Mouse (Mus musculus): ENCODE results near the gene Zfp281. TPM values are rescaled to one million over a fixed set of nuclear protein-coding genes. Genes with fewer than 3 reads are reported as not detected.

Gene Zfp281
- polyA plus RNA-seq, 1 experiment from 2014 or later, result 20.7 TPM

- Histone ChIP-seq H3K4me1 (ENCODE audit: control insufficient read depth, insufficient read depth, low read length) (peaks cover 25% of the 10 kb centered on the region), H3K4me3 (ENCODE audit: low read depth, low read length) (peak overlapping the region; percentile 83), H3K9me3 (ENCODE audit: control insufficient read depth, low read depth, low read length) (no peaks in the 10 kb centered on the region), H3K9ac (replicated peaks; ENCODE audit: low read depth, low read length) (peak overlapping the region; percentile 88), H3K4me2 (replicated peaks; ENCODE audit: low read depth, low read length) (peak overlapping the region; percentile 89), H3K27ac (ENCODE audit: low read length) (peak overlapping the region; percentile 87), H3K27me3 (ENCODE audit: control insufficient read depth, insufficient read depth, low read length) (no peaks in the 10 kb centered on the region), H3K36me3 (ENCODE audit: control insufficient read depth, insufficient read depth, low read length) (peaks cover 17% of the 10 kb centered on the region)
- WGBS, result 2% methylated on average over 72 of the region's 92 CpGs
- ATAC-seq (ENCODE audit: insufficient number of reproducible peaks, insufficient read depth, low FRiP score, low read depth), result peak; percentile 40
These were observed 556 bp downstream of the Zfp281 start for GRCm38 (mm10) chr1:136625019-136625895.

DNA sequence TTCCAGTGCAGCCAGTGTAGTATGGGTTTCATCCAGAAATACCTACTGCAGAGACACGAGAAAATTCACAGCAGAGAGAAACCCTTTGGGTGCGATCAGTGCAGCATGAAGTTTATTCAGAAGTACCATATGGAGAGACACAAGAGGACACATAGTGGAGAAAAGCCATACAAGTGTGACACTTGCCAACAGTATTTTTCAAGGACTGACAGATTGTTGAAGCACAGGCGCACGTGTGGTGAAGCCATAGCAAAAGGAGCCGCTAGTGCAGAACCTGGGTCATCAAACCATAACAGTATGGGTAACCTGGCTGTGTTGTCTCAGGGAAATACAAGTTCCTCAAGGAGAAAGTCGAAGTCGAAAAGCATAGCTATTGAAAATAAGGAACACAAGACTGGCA lies 1.4 kb downstream of the Zfp281 start:
- ATAC-seq (ENCODE audit: insufficient number of reproducible peaks, insufficient read depth, low FRiP score, low read depth), result no peak
- Histone ChIP-seq H3K4me3 (ENCODE audit: low read depth, low read length) (peak overlapping the region; percentile 83), H3K27ac (ENCODE audit: low read length) (no peak overlapping the region), H3K9ac (replicated peaks; ENCODE audit: low read depth, low read length) (0 out of 2 replicates have a peak overlapping the region, but pooled peaks have one; percentile 88), H3K27me3 (ENCODE audit: control insufficient read depth, insufficient read depth, low read length) (no peaks in the 10 kb centered on the region), H3K9me3 (ENCODE audit: control insufficient read depth, low read depth, low read length) (no peaks in the 10 kb centered on the region), H3K4me1 (ENCODE audit: control insufficient read depth, insufficient read depth, low read length) (peaks cover 25% of the 10 kb centered on the region), H3K4me2 (replicated peaks; ENCODE audit: low read depth, low read length) (peak overlapping the region; percentile 89), H3K36me3 (ENCODE audit: control insufficient read depth, insufficient read depth, low read length) (peaks cover 17% of the 10 kb centered on the region)
- WGBS, result 86% methylated on average over 7 of the region's 7 CpGs

DNA sequence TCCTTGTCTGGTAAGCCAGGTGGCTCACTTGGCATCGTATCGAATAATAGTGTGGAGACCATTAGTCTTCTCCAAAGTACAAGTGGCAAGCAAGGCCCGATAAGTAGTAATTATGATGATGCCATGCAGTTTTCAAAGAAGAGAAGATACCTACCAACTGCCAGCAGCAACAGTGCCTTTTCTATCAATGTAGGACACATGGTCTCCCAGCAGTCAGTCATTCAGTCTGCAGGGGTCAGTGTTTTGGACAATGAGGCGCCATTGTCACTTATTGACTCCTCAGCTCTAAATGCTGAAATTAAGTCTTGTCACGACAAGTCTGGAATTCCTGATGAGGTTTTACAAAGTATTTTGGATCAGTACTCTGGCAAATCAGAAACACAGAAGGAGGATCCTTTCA lies 2.1 kb downstream of the Zfp281 start:
- Histone ChIP-seq H3K4me2 (replicated peaks; ENCODE audit: low read depth, low read length) (peak overlapping the region; percentile 19; the same call in 1 of the 2 replicates), H3K4me3 (ENCODE audit: low read depth, low read length) (no peak overlapping the region), H3K27ac (ENCODE audit: low read length) (no peak overlapping the region), H3K27me3 (ENCODE audit: control insufficient read depth, insufficient read depth, low read length) (no peaks in the 10 kb centered on the region), H3K36me3 (ENCODE audit: control insufficient read depth, insufficient read depth, low read length) (peaks cover 17% of the 10 kb centered on the region), H3K9me3 (ENCODE audit: control insufficient read depth, low read depth, low read length) (no peaks in the 10 kb centered on the region), H3K4me1 (ENCODE audit: control insufficient read depth, insufficient read depth, low read length) (peaks cover 25% of the 10 kb centered on the region), H3K9ac (replicated peaks; ENCODE audit: low read depth, low read length) (no peak overlapping the region)
- 93% methylated on average over 5 of the region's 5 CpGs for WGBS
- no peak for ATAC-seq (ENCODE audit: insufficient number of reproducible peaks, insufficient read depth, low FRiP score, low read depth)

DNA sequence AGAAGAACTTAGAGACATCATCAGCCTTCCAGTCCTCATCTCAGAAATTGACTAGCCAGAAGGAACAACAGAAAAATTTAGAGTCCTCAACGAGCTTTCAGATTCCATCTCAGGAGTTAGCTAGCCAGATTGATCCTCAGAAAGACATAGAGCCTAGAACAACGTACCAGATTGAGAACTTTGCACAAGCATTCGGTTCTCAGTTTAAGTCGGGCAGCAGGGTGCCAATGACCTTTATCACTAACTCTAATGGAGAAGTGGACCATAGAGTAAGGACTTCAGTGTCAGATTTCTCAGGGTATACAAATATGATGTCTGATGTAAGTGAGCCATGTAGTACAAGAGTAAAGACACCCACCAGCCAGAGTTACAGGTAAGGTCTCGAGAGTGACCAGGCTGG lies 2.9 kb downstream of the Zfp281 start:
- Histone ChIP-seq H3K27me3 (ENCODE audit: control insufficient read depth, insufficient read depth, low read length) (no peaks in the 10 kb centered on the region), H3K4me2 (replicated peaks; ENCODE audit: low read depth, low read length) (peak overlapping the region; percentile 19; the same call in 1 of the 2 replicates), H3K27ac (ENCODE audit: low read length) (no peak overlapping the region), H3K36me3 (ENCODE audit: control insufficient read depth, insufficient read depth, low read length) (peaks cover 17% of the 10 kb centered on the region), H3K9me3 (ENCODE audit: control insufficient read depth, low read depth, low read length) (no peaks in the 10 kb centered on the region), H3K4me3 (ENCODE audit: low read depth, low read length) (no peak overlapping the region), H3K9ac (replicated peaks; ENCODE audit: low read depth, low read length) (no peak overlapping the region), H3K4me1 (ENCODE audit: control insufficient read depth, insufficient read depth, low read length) (peaks cover 25% of the 10 kb centered on the region)
- WGBS, result 84% methylated on average over 5 of the region's 5 CpGs
- no peak for ATAC-seq (ENCODE audit: insufficient number of reproducible peaks, insufficient read depth, low FRiP score, low read depth)

- no peak overlapping the region for H3K9ac ChIP-seq (replicated peaks; ENCODE audit: low read depth, low read length)
- 28% methylated on average over 3 of the region's 3 CpGs for WGBS
- H3K4me1 ChIP-seq (ENCODE audit: control insufficient read depth, insufficient read depth, low read length), result peaks cover 4% of the 10 kb centered on the region; the same call in 1 of the 2 replicates
- no peaks in the 10 kb centered on the region; the same call in 1 of the 2 replicates for H3K36me3 ChIP-seq (ENCODE audit: control insufficient read depth, insufficient read depth, low read length)
- no peaks in the 10 kb centered on the region for H3K27me3 ChIP-seq (ENCODE audit: control insufficient read depth, insufficient read depth, low read length)
- H3K4me2 ChIP-seq (replicated peaks; ENCODE audit: low read depth, low read length), result no peak overlapping the region
- H3K9me3 ChIP-seq (ENCODE audit: control insufficient read depth, low read depth, low read length), result no peaks in the 10 kb centered on the region
- H3K27ac ChIP-seq (ENCODE audit: low read length), result no peak overlapping the region
- H3K4me3 ChIP-seq (ENCODE audit: low read depth, low read length), result no peak overlapping the region
- no peak for ATAC-seq (ENCODE audit: insufficient number of reproducible peaks, insufficient read depth, low FRiP score, low read depth)
These were observed 8.2 kb downstream of the Zfp281 start for GRCm38 (mm10) chr1:136632891-136633290.

DNA sequence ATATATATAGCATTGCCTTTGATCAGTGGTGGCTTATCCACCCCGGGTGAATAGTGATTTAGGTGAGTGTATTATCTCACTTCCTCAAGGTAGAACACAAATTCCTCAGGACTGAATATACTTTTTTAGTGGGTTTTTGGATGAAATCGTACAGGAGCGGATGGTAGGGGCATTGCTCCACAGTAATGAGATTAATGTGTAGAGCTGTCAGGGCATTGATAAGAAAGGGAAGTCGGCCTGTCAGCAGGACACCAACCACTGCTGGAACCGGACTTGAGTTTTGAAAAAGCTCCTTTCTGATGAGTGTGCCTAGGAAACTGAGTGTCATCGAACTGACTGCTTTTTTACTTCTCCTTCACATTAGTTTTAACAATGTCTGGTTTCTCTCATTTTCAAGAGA lies 10.9 kb downstream of the Zfp281 start:
- Histone ChIP-seq H3K27me3 (ENCODE audit: control insufficient read depth, insufficient read depth, low read length) (no peaks in the 10 kb centered on the region), H3K27ac (ENCODE audit: low read length) (no peak overlapping the region), H3K4me2 (replicated peaks; ENCODE audit: low read depth, low read length) (no peak overlapping the region), H3K9ac (replicated peaks; ENCODE audit: low read depth, low read length) (no peak overlapping the region), H3K36me3 (ENCODE audit: control insufficient read depth, insufficient read depth, low read length) (no peaks in the 10 kb centered on the region; the same call in 1 of the 2 replicates), H3K4me1 (ENCODE audit: control insufficient read depth, insufficient read depth, low read length) (no peaks in the 10 kb centered on the region), H3K9me3 (ENCODE audit: control insufficient read depth, low read depth, low read length) (no peaks in the 10 kb centered on the region), H3K4me3 (ENCODE audit: low read depth, low read length) (no peak overlapping the region)
- WGBS, result 68% methylated on average over 6 of the region's 6 CpGs
- ATAC-seq (ENCODE audit: insufficient number of reproducible peaks, insufficient read depth, low FRiP score, low read depth), result no peak

- no peak for ATAC-seq (ENCODE audit: insufficient number of reproducible peaks, insufficient read depth, low FRiP score, low read depth)
- Histone ChIP-seq H3K9ac (replicated peaks; ENCODE audit: low read depth, low read length) (no peak overlapping the region), H3K9me3 (ENCODE audit: control insufficient read depth, low read depth, low read length) (no peaks in the 10 kb centered on the region), H3K27me3 (ENCODE audit: control insufficient read depth, insufficient read depth, low read length) (no peaks in the 10 kb centered on the region), H3K27ac (ENCODE audit: low read length) (no peak overlapping the region), H3K36me3 (ENCODE audit: control insufficient read depth, insufficient read depth, low read length) (no peaks in the 10 kb centered on the region), H3K4me2 (replicated peaks; ENCODE audit: low read depth, low read length) (no peak overlapping the region), H3K4me3 (ENCODE audit: low read depth, low read length) (no peak overlapping the region), H3K4me1 (ENCODE audit: control insufficient read depth, insufficient read depth, low read length) (no peaks in the 10 kb centered on the region)
- 90% methylated on average over 6 of the region's 6 CpGs for WGBS
These were observed 12.2 kb downstream of the Zfp281 start for GRCm38 (mm10) chr1:136636946-136637345.

- H3K4me2 ChIP-seq (replicated peaks; ENCODE audit: low read depth, low read length), result no peak overlapping the region
- H3K9ac ChIP-seq (replicated peaks; ENCODE audit: low read depth, low read length), result no peak overlapping the region
- no peaks in the 10 kb centered on the region for H3K36me3 ChIP-seq (ENCODE audit: control insufficient read depth, insufficient read depth, low read length)
- no peaks in the 10 kb centered on the region for H3K9me3 ChIP-seq (ENCODE audit: control insufficient read depth, low read depth, low read length)
- no peak for ATAC-seq (ENCODE audit: insufficient number of reproducible peaks, insufficient read depth, low FRiP score, low read depth)
- H3K4me1 ChIP-seq (ENCODE audit: control insufficient read depth, insufficient read depth, low read length), result no peaks in the 10 kb centered on the region
- no peak overlapping the region for H3K4me3 ChIP-seq (ENCODE audit: low read depth, low read length)
- 95% methylated on average over 4 of the region's 4 CpGs for WGBS
- no peaks in the 10 kb centered on the region for H3K27me3 ChIP-seq (ENCODE audit: control insufficient read depth, insufficient read depth, low read length)
- no peak overlapping the region for H3K27ac ChIP-seq (ENCODE audit: low read length)
These were observed 13.0 kb downstream of the Zfp281 start for GRCm38 (mm10) chr1:136637696-136638095.
